Mouse (Mus musculus) forebrain, embryonic 13.5 days (tissue): Measurements from ENCODE around the gene Adgrl4. TPM values are rescaled to one million over a fixed set of nuclear protein-coding genes. Genes with fewer than 3 reads are reported as not detected.
A peak's percentile ranks its signal among the peaks of the same experiment; 100 is the strongest.

Experiments used
- ATAC-seq: fragments of 200-750 bp; cut with Nextera tagmentation; 2 replicates; pipeline ENCODE4 v1.8.0; 2017
- H3K27ac ChIP-seq: fragments of 300-500 bp; sonication (generic); 2 replicates; pipeline ENCODE4 v1.5.1; 2015; ENCODE audit warnings: inconsistent platforms, mild to moderate bottlenecking, moderate library complexity
- H3K27me3 ChIP-seq: fragments of 300-500 bp; sonication (generic); 2 replicates; pipeline ENCODE4 v1.6.1; 2015; ENCODE audit warnings: mild to moderate bottlenecking, inconsistent platforms
- H3K36me3 ChIP-seq: fragments of 300-500 bp; sonication (generic); 2 replicates; pipeline ENCODE4 v1.6.1; 2015; ENCODE audit warnings: mild to moderate bottlenecking, inconsistent platforms; ENCODE audit not compliant: poor library complexity, severe bottlenecking
- H3K4me1 ChIP-seq: fragments of 300-500 bp; sonication (generic); 2 replicates; pipeline ENCODE4 v1.6.1; 2015; ENCODE audit warnings: inconsistent platforms
- H3K4me2 ChIP-seq: fragments of 300-500 bp; sonication (generic); 2 replicates; pipeline ENCODE4 v1.6.1; 2015; ENCODE audit warnings: inconsistent platforms, mild to moderate bottlenecking, moderate library complexity
- H3K4me3 ChIP-seq: fragments of 300-500 bp; sonication (generic); 2 replicates; pipeline ENCODE4 v1.5.1; 2015; ENCODE audit warnings: mild to moderate bottlenecking, inconsistent platforms
- H3K9ac ChIP-seq: fragments of 300-500 bp; sonication (generic); 2 replicates; pipeline ENCODE4 v1.6.1; 2015; ENCODE audit warnings: mild to moderate bottlenecking, inconsistent platforms
- H3K9me3 ChIP-seq: fragments of 300-500 bp; sonication (generic); replicated peaks from 2 replicates; pipeline ENCODE4 v1.6.1; 2016; ENCODE audit warnings: inconsistent platforms
- WGBS: fragments of 180-500 bp; shearing (Covaris S2); methylation state at CpG from one replicate; pipeline ENCODE4 v1.1.7; 2015; 5-methylcytosine and 5-hydroxymethylcytosine counted together
- polyA plus RNA-seq: library from polyadenylated mRNA; unstranded; fragments of >200 nt; fragmentation: Nextera tagmentation; extraction: Ambion mirVana; gene quantifications from 2 replicates; pipeline ENCODE4 v1.2.1, GENCODE M21; 2015

Gene Adgrl4
- 8.1 and 8.2 TPM in 2 replicates for polyA plus RNA-seq

GRCm38 (mm10) chr3:151437693-151438092 is at the start of gene Adgrl4:
Gene Adgrl4, plus strand, starts transcription at chr3:151437887.
- Histone ChIP-seq H3K9me3 (no peaks in the 10 kb centered on the region), H3K9ac (no peak within 1 kb of the TSS), H3K27ac (no peak within 1 kb of the TSS), H3K36me3 (no peaks in the 10 kb centered on the region), H3K4me1 (peaks cover 5% of the 10 kb centered on the region; the same call in 1 of the 2 replicates), H3K4me3 (peak within 1 kb of the TSS; percentile 12; the same call in 1 of the 2 replicates), H3K4me2 (peak within 1 kb of the TSS; percentile 51), H3K27me3 (no peaks in the 10 kb centered on the region)
- peak; percentile 43 for ATAC-seq
- WGBS = 3% methylated on average over 17 of the region's 17 CpGs

- Histone ChIP-seq H3K9me3 (no peaks in the 10 kb centered on the region), H3K9ac (no peak overlapping the region), H3K27me3 (no peaks in the 10 kb centered on the region), H3K4me2 (no peak overlapping the region), H3K4me1 (no peaks in the 10 kb centered on the region), H3K36me3 (no peaks in the 10 kb centered on the region), H3K4me3 (no peak overlapping the region), H3K27ac (no peak overlapping the region)
- ATAC-seq = no peak
Observed at GRCm38 (mm10) chr3:151390912-151391311, 46.8 kb upstream of the Adgrl4 start.

DNA sequence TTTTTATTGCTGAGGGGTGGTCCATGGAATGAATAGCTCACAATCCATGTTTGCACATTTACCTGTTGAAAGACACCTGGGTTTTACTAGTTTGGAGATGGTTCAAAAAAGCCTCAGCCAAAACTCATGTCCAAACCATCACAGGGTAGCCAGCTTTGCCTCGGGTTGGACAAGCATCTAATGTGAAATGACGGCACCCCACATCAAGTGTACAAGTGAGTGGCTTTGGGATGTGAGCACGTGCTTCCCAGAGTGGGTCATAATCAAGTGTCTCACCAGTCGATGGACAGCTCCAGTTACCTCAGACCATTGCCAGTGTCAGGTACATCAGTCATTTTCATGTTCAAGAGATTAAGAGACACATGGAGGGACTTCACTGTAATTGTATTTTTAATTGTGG is 44.8 kb upstream of the Adgrl4 start:
- Histone ChIP-seq H3K4me2 (no peak overlapping the region), H3K27me3 (no peaks in the 10 kb centered on the region), H3K9ac (no peak overlapping the region), H3K4me3 (no peak overlapping the region), H3K9me3 (no peaks in the 10 kb centered on the region), H3K27ac (no peak overlapping the region), H3K4me1 (no peaks in the 10 kb centered on the region), H3K36me3 (no peaks in the 10 kb centered on the region)
- ATAC-seq = no peak
- WGBS = 91% methylated on average over 4 of the region's 4 CpGs

- no peak overlapping the region for H3K4me2 ChIP-seq
- H3K27ac ChIP-seq = no peak overlapping the region
- no peak overlapping the region for H3K4me3 ChIP-seq
- H3K27me3 ChIP-seq = no peaks in the 10 kb centered on the region
- no peaks in the 10 kb centered on the region for H3K4me1 ChIP-seq
- no peaks in the 10 kb centered on the region for H3K9me3 ChIP-seq
- ATAC-seq = no peak
- no peak overlapping the region for H3K9ac ChIP-seq
- 89% methylated on average over 1 of the region's 1 CpGs for WGBS
- no peaks in the 10 kb centered on the region for H3K36me3 ChIP-seq
Observed at GRCm38 (mm10) chr3:151393330-151393729, 44.4 kb upstream of the Adgrl4 start.

GRCm38 (mm10) chr3:151399270-151399669 is 38.4 kb upstream of the Adgrl4 start:
- H3K9ac ChIP-seq = no peak overlapping the region
- H3K4me3 ChIP-seq = no peak overlapping the region
- H3K4me1 ChIP-seq = no peaks in the 10 kb centered on the region
- H3K27me3 ChIP-seq = no peaks in the 10 kb centered on the region
- H3K27ac ChIP-seq = no peak overlapping the region
- H3K9me3 ChIP-seq = no peaks in the 10 kb centered on the region
- 85% methylated on average over 1 of the region's 1 CpGs for WGBS
- ATAC-seq = no peak
- no peaks in the 10 kb centered on the region for H3K36me3 ChIP-seq
- no peak overlapping the region for H3K4me2 ChIP-seq

DNA sequence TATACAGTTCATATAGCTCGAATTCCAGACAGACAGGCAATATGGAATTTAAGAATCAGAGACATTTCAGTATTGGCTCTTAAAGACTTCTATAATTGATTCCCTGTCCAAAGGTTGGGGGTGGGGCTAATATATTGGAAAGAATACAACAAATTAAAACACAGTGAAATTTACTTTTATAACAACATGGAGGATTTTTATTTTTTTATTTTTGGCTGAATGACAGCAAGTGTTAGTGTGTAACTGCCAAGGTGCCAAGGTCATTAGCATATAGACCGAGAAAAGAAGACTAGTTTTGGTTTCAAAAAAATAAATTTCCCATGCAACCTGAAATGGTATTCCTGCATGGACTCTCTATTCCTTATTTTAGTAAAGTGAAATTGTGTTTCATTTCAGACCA is 26.7 kb upstream of the Adgrl4 start:
- H3K4me1 ChIP-seq = no peaks in the 10 kb centered on the region
- 66% methylated on average over 2 of the region's 2 CpGs for WGBS
- 0 out of 2 replicates have a peak, but pooled peaks have one; percentile 38 for ATAC-seq
- no peak overlapping the region for H3K4me2 ChIP-seq
- no peak overlapping the region for H3K4me3 ChIP-seq
- no peaks in the 10 kb centered on the region for H3K9me3 ChIP-seq
- H3K9ac ChIP-seq = no peak overlapping the region
- no peaks in the 10 kb centered on the region for H3K27me3 ChIP-seq
- no peak overlapping the region for H3K27ac ChIP-seq
- H3K36me3 ChIP-seq = no peaks in the 10 kb centered on the region

GRCm38 (mm10) chr3:151411488-151411887 is 26.2 kb upstream of the Adgrl4 start:
- WGBS = 77% methylated on average over 4 of the region's 4 CpGs

DNA sequence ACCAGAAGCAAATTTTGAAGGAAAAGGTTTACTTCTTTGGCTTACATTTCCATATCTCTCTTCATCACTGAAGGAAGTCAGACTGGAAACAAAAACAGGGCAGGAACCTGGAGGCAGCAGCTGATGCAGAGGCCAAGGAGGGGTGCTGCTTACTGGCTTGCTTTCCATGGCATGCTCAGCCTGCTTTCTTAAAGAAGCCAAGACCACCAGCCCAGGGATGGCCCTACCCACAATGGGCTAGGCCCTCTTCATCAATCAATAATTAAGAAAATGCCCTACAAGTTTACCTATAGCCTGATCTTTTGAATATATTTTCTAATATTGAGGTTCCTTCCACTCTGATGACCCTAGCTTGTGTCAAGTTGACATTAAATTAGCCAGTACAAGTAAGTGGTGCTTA is 20.8 kb upstream of the Adgrl4 start:
- H3K4me2 ChIP-seq = no peak overlapping the region
- no peaks in the 10 kb centered on the region for H3K27me3 ChIP-seq
- H3K4me1 ChIP-seq = no peaks in the 10 kb centered on the region
- H3K27ac ChIP-seq = no peak overlapping the region
- H3K36me3 ChIP-seq = no peaks in the 10 kb centered on the region
- no peak for ATAC-seq
- H3K9me3 ChIP-seq = no peaks in the 10 kb centered on the region
- H3K9ac ChIP-seq = no peak overlapping the region
- H3K4me3 ChIP-seq = no peak overlapping the region

More at GRCm38 (mm10) chr3:151411488-151411887, 26.2 kb upstream of the Adgrl4 start:
- Histone ChIP-seq H3K4me2 (no peak overlapping the region), H3K36me3 (no peaks in the 10 kb centered on the region), H3K27ac (no peak overlapping the region), H3K9ac (no peak overlapping the region), H3K9me3 (no peaks in the 10 kb centered on the region), H3K27me3 (no peaks in the 10 kb centered on the region), H3K4me1 (no peaks in the 10 kb centered on the region), H3K4me3 (no peak overlapping the region)
- peak; percentile 86; the same call in 1 of the 2 replicates for ATAC-seq

DNA sequence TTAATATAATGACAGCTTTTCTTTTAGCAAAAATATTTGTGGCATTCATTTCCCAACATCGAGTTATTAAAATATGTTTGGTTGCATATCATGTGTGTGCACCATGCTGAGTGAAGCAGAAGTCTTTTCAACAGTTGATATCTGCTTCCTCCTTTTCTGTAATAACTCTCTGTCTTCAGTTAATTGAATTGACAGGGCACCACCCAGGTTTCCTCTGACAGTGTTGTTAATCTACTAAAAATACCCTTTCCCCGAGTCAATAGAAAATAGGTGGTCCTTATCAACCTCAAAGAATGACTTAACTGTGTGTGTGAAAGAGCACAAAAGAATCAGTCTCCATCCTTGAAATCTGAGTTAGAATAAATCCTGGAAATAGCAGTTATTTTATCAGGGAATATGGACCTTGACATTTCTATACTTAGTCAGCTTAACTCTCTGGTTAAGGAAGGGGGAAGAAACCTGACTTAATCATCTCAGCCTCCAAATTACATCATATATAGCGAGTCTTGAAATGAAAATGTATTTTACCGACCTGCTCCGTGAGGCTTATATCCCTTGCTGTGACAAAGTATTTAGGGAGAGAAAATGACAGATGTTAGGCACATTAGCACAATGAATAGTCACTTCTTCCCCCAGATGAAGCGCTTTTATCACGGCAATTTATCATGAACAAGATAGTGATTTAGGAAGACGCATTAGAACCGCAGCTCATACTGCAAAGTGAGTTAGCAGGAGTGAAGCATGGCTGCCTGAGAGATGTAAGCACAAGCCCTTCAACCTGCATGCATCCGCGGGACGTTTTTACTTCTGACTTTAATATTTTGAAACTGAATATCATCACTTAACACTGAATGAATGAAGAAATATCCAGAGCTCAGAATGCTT is 19.8 kb upstream of the Adgrl4 start:
- no peaks in the 10 kb centered on the region for H3K36me3 ChIP-seq
- WGBS = 77% methylated on average over 12 of the region's 12 CpGs
- no peaks in the 10 kb centered on the region for H3K9me3 ChIP-seq
- no peaks in the 10 kb centered on the region for H3K27me3 ChIP-seq
- 0 out of 2 replicates have a peak, but pooled peaks have one; percentile 43 for ATAC-seq
- H3K4me1 ChIP-seq = no peaks in the 10 kb centered on the region
- H3K4me3 ChIP-seq = no peak overlapping the region
- H3K4me2 ChIP-seq = no peak overlapping the region
- no peak overlapping the region for H3K27ac ChIP-seq
- no peak overlapping the region for H3K9ac ChIP-seq

DNA sequence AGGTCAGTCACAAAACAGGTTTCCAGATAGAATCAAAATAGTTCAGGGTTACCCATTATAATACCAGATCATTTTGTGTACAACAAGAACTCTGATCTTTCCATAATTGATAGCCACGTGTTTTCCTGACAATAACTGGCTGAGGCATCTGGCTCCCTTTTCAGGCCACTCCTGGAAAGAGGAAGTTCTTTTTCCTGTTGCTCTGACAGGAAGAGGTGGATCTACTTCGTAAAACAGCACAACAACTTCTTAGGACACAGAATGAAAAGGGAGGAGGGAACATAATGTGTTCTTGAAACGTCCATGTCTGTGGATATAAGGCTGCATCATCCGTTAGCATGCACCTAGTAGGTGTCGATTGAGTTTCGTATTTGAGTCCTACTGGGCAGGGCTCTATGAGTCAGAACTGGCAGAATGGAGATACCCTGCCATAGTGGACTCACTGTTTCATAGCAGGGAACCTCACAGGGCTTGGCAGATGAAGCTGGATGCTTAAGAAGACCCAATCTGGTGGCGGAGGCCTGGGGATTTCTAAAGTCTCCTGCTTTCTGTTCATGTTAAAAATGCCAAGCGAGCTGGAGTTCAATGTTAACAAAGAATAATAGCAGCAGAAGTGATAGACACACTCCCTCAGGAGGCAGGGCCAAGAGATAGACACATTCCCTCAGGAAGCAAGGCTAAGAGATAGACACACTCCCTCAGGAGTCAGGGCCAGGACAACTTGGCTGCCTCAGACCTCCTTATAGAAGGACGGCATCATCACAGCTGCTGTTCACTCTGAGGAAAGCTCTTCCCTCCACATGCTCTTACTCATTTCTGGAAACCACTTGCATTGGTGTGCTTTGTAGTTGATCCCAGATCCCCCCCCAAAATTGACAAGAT is 13.1 kb upstream of the Adgrl4 start:
- Histone ChIP-seq H3K9ac (no peak overlapping the region), H3K4me1 (no peaks in the 10 kb centered on the region), H3K27me3 (no peaks in the 10 kb centered on the region), H3K4me2 (no peak overlapping the region), H3K27ac (no peak overlapping the region), H3K9me3 (no peaks in the 10 kb centered on the region), H3K36me3 (no peaks in the 10 kb centered on the region), H3K4me3 (no peak overlapping the region)
- no peak for ATAC-seq
- 83% methylated on average over 9 of the region's 9 CpGs for WGBS

DNA sequence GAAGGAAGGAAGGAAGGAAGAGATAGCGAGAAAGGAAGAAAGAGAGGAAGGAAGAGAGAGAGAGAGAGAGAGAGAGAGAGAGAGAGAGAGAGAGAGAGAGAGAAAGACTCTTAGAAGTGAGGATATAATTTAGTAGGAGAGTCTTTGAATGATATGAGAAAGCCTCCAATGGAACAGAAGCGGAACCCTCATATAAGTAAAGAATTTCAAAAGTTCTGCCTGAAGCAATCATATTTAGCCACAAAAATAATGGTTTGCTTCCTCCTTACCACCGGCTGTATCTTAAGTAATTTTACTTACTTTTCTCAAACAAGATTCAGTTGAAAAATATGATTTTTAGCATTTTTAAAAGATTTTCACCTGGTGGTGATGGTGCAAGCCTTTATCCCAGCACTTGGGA is 7.6 kb upstream of the Adgrl4 start:
- Histone ChIP-seq H3K36me3 (no peaks in the 10 kb centered on the region), H3K9ac (no peak overlapping the region), H3K4me2 (no peak overlapping the region), H3K27ac (no peak overlapping the region), H3K9me3 (no peaks in the 10 kb centered on the region), H3K4me3 (no peak overlapping the region), H3K27me3 (no peaks in the 10 kb centered on the region), H3K4me1 (no peaks in the 10 kb centered on the region)
- 90% methylated on average over 3 of the region's 3 CpGs for WGBS
- ATAC-seq = no peak

- Histone ChIP-seq H3K4me3 (no peak overlapping the region), H3K36me3 (no peaks in the 10 kb centered on the region), H3K9ac (no peak overlapping the region), H3K27ac (no peak overlapping the region), H3K4me1 (no peaks in the 10 kb centered on the region), H3K4me2 (no peak overlapping the region), H3K27me3 (no peaks in the 10 kb centered on the region), H3K9me3 (no peaks in the 10 kb centered on the region)
- WGBS = 81% methylated on average over 2 of the region's 2 CpGs
- no peak for ATAC-seq
Observed at GRCm38 (mm10) chr3:151431507-151431906, 6.2 kb upstream of the Adgrl4 start.
